Mouse (Mus musculus) liver, postnatal 0 days (tissue): ENCODE data around the gene Matk.

Source experiments
- CTCF ChIP-seq: sonication (generic); IDR thresholded peaks from 2 replicates; pipeline ENCODE4 v1.5.1; 2016; ENCODE audit warnings: antibody characterized with exemption, low read depth
- EP300 ChIP-seq: IDR thresholded peaks from 2 replicates; pipeline ENCODE4 v1.6.1; 2016; ENCODE audit warnings: antibody characterized with exemption, low read depth, mild to moderate bottlenecking

DNA sequence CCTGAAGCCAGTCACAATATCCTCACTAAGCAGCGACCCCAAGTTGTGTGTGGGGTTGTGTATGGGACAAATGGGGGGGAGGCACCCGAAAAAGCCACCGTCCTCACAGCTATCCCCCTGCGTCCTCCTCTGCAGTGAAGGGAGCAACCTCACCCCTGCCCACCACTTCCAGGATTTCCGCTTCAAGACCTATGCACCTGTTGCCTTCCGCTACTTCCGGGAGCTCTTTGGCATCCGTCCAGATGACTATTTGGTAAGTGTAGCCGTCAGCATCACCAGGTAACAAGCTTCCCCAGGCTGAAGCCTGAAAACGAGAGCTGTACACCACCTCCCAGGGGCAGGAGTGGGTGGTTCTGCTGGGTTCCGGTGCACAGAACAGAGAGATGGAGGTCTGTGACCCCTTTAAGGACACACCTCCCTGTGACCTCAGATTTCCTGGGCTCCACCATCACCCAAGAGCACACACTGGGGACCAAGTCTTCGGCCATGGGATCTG lies 53.5 kb downstream of the Matk start:
- TF ChIP-seq CTCF (no peak), EP300 (no peak)
